Comparison of ENCODE assay signal across 15 mouse cellular contexts in genomic region chr3:61004611-61005010, GRCm38 (mm10). TPM values are rescaled to one million over a fixed set of nuclear protein-coding genes. Genes with fewer than 3 reads are reported as not detected.
DNase-seq lines count a peak whose midpoint lies in the region; ATAC-seq and TF ChIP-seq lines count a peak whose summit lies in the region.
"Had no signal": no experiment of that assay in that cellular context is flagged by ENCODE, and none has a peak within 500 bp of the region (broad histone marks: within the 10 kb centered on the region; RNA-seq: fewer than 3 reads in every experiment).

No protein-coding gene starts in this region.

- H3K27me3 ChIP-seq in heart, embryonic 14.5 days (ENCODE audit: control insufficient read depth, insufficient read depth, low read length), result 0 out of 2 replicates have a peak, but pooled peaks cover 10% of the 10 kb centered on the region
- peaks cover 5% of the 10 kb centered on the region; the same call in 1 of the 2 replicates for H3K27me3 ChIP-seq in midbrain, embryonic 15.5 days (replicated peaks)
- peaks cover 19% of the 10 kb centered on the region; the same call in 1 of the 2 replicates for H3K27me3 ChIP-seq in midbrain, embryonic 14.5 days (ENCODE audit: control insufficient read depth, insufficient read depth, low read length)
- no peaks in the 10 kb centered on the region for H3K27me3 ChIP-seq in hindbrain, postnatal 0 days (ENCODE audit: insufficient read depth, low read length)
- H3K27me3 ChIP-seq in stomach, embryonic 16.5 days (ENCODE audit: control insufficient read depth, insufficient read depth, low read length), result no peaks in the 10 kb centered on the region

- TF ChIP-seq CTCF in hindbrain, postnatal 0 days (IDR thresholded peaks at IDR 0.05; ENCODE audit: low read depth), result no peak

- H3K4me2 ChIP-seq in heart, embryonic 14.5 days (ENCODE audit: low read length), result peak overlapping the region; percentile 96
- H3K4me2 ChIP-seq in midbrain, embryonic 15.5 days, result peak overlapping the region; percentile 98; the same call in 1 of the 2 replicates
- no peak overlapping the region; the same call in 1 of the 2 replicates for H3K4me2 ChIP-seq in midbrain, embryonic 14.5 days (ENCODE audit: low read length)
- H3K4me2 ChIP-seq in hindbrain, postnatal 0 days (ENCODE audit: low read depth, low read length), result peak overlapping the region; percentile 97
- peak overlapping the region; percentile 90 for H3K4me2 ChIP-seq in stomach, embryonic 16.5 days (ENCODE audit: low read depth, low read length)

- 72% methylated on average over 1 of the region's 1 CpGs for WGBS in heart, embryonic 14.5 days
- 73% methylated on average over 1 of the region's 1 CpGs for WGBS in midbrain, embryonic 15.5 days
- WGBS in midbrain, embryonic 14.5 days, result 81% methylated on average over 1 of the region's 1 CpGs
- 81% methylated on average over 1 of the region's 1 CpGs for WGBS in hindbrain, postnatal 0 days
- WGBS in stomach, embryonic 16.5 days, result 67% methylated on average over 1 of the region's 1 CpGs

- H3K9ac ChIP-seq in heart, embryonic 14.5 days (ENCODE audit: low read length), result no peak overlapping the region
- no peak overlapping the region for H3K9ac ChIP-seq in midbrain, embryonic 15.5 days
- no peak overlapping the region for H3K9ac ChIP-seq in midbrain, embryonic 14.5 days (replicated peaks; ENCODE audit: low read length)
- H3K9ac ChIP-seq in hindbrain, postnatal 0 days (replicated peaks; ENCODE audit: low read length), result no peak overlapping the region
- H3K9ac ChIP-seq in stomach, embryonic 16.5 days (ENCODE audit: low read length), result no peak overlapping the region

- H3K4me1 ChIP-seq in heart, embryonic 14.5 days (ENCODE audit: control insufficient read depth in 2 of 2, insufficient read depth in 2 of 2, low read length in 2 of 2), result peaks cover 0 to 9% of the 10 kb centered on the region in 2 experiments; a peak in 2 of 4 replicates
- H3K4me1 ChIP-seq in midbrain, embryonic 15.5 days, result 0 out of 2 replicates have a peak, but pooled peaks cover 4% of the 10 kb centered on the region
- H3K4me1 ChIP-seq in midbrain, embryonic 14.5 days (ENCODE audit: control insufficient read depth, insufficient read depth, low read length), result 0 out of 2 replicates have a peak, but pooled peaks cover 4% of the 10 kb centered on the region
- no peaks in the 10 kb centered on the region for H3K4me1 ChIP-seq in hindbrain, postnatal 0 days (ENCODE audit: insufficient read depth, low read length)
- peaks cover 6% of the 10 kb centered on the region; the same call in 1 of the 2 replicates for H3K4me1 ChIP-seq in stomach, embryonic 16.5 days (ENCODE audit: control insufficient read depth, insufficient read depth, low read length)

- H3K9me3 ChIP-seq in heart, embryonic 14.5 days (ENCODE audit: control insufficient read depth, low read length), result no peaks in the 10 kb centered on the region
- no peaks in the 10 kb centered on the region for H3K9me3 ChIP-seq in midbrain, embryonic 15.5 days
- H3K9me3 ChIP-seq in midbrain, embryonic 14.5 days (ENCODE audit: control insufficient read depth, low read length), result no peaks in the 10 kb centered on the region
- H3K9me3 ChIP-seq in hindbrain, postnatal 0 days (ENCODE audit: low read length), result no peaks in the 10 kb centered on the region
- H3K9me3 ChIP-seq in stomach, embryonic 16.5 days (replicated peaks; ENCODE audit: control insufficient read depth, low read length), result no peaks in the 10 kb centered on the region

- DNase-seq in heart, adult 8-10 months (ENCODE audit: low spot score), result no peak
- no peak for DNase-seq in midbrain, embryonic 14.5 days
- DNase-seq in hindbrain, postnatal 0 days (ENCODE audit: low spot score), result no peak
- no peak for DNase-seq in right cerebral cortex, postnatal 10 days (ENCODE audit: low spot score in 2 of 2)
- DNase-seq: adrenal gland, adult 2 months; gastrocnemius, postnatal 14 days; kidney, adult 11 months; kidney, postnatal 4 days; lung, adult 2 months; right cerebral cortex, postnatal 25 days had no signal

- no peak overlapping the region for H3K27ac ChIP-seq in heart, embryonic 14.5 days (replicated peaks in 1 of 2; ENCODE audit: control insufficient read depth in 1 of 2, insufficient read depth in 1 of 2, low read depth in 2 of 2, low read length in 2 of 2)
- H3K27ac ChIP-seq in midbrain, embryonic 15.5 days, result no peak overlapping the region
- no peak overlapping the region for H3K27ac ChIP-seq in midbrain, embryonic 14.5 days (replicated peaks; ENCODE audit: low read depth, low read length)
- no peak overlapping the region for H3K27ac ChIP-seq in hindbrain, postnatal 0 days
- no peak overlapping the region for H3K27ac ChIP-seq in stomach, embryonic 16.5 days (ENCODE audit: low read length)

- H3K4me3 ChIP-seq in heart, embryonic 14.5 days (ENCODE audit: control insufficient read depth in 1 of 2, insufficient read depth in 1 of 2, low read depth in 1 of 2, low read length in 2 of 2), result peak overlapping the region in 1 of 2 experiments; percentile 83; a peak in 2 of 4 replicates
- H3K4me3 ChIP-seq in midbrain, embryonic 15.5 days, result no peak overlapping the region
- no peak overlapping the region for H3K4me3 ChIP-seq in midbrain, embryonic 14.5 days (replicated peaks; ENCODE audit: low read depth, low read length)
- peak overlapping the region; percentile 86; the same call in 1 of the 2 replicates for H3K4me3 ChIP-seq in hindbrain, postnatal 0 days (ENCODE audit: low read length)
- peak overlapping the region; percentile 76 for H3K4me3 ChIP-seq in stomach, embryonic 16.5 days (replicated peaks; ENCODE audit: low read length)

- H3K36me3 ChIP-seq in heart, embryonic 14.5 days (ENCODE audit: control insufficient read depth, insufficient read depth, low read length), result 0 out of 2 replicates have a peak, but pooled peaks cover 7% of the 10 kb centered on the region
- no peaks in the 10 kb centered on the region for H3K36me3 ChIP-seq in midbrain, embryonic 15.5 days (replicated peaks)
- no peaks in the 10 kb centered on the region for H3K36me3 ChIP-seq in midbrain, embryonic 14.5 days (ENCODE audit: control insufficient read depth, insufficient read depth, low read length)
- no peaks in the 10 kb centered on the region for H3K36me3 ChIP-seq in hindbrain, postnatal 0 days (ENCODE audit: insufficient read depth, low read length)
- peaks cover 3% of the 10 kb centered on the region; the same call in 1 of the 2 replicates for H3K36me3 ChIP-seq in stomach, embryonic 16.5 days (ENCODE audit: control insufficient read depth, insufficient read depth, low read length)

- no peak for ATAC-seq in heart, embryonic 14.5 days (ENCODE audit: insufficient number of reproducible peaks, insufficient read depth, low FRiP score, low read depth)
- no peak for ATAC-seq in midbrain, embryonic 15.5 days (replicated peaks)
- no peak for ATAC-seq in midbrain, embryonic 14.5 days (ENCODE audit: low FRiP score, low TSS enrichment)
- no peak for ATAC-seq in hindbrain, postnatal 0 days
- no peak for ATAC-seq in stomach, embryonic 16.5 days (ENCODE audit: insufficient read depth, low FRiP score)
- ATAC-seq: CD4-positive, CD25-positive, alpha-beta regulatory T cell, adult 4 months; Patski had no signal

RNA-seq across cellular contexts. Expression of gene P2ry1, which starts 2.0 kb away (rescaled TPM):
- polyA plus RNA-seq in heart, embryonic 14.5 days (2014; fragmentation: Nextera tagmentation; extraction: Ambion mirVana), result 5.4 and 5.9 TPM in 2 replicates
- 10 to 100 TPM; 46.7 to 52.8 (median 51.5) TPM for total RNA-seq in heart, adult 8-10 months (2022)
- 5.4 and 5.5 TPM in 2 replicates for polyA plus RNA-seq in midbrain, embryonic 15.5 days (2015; fragmentation: Nextera tagmentation; extraction: Ambion mirVana)
- 2.9 and 3.5 TPM in 2 replicates for polyA plus RNA-seq in midbrain, embryonic 14.5 days (2014; fragmentation: Nextera tagmentation; extraction: Ambion mirVana)
- 9.6 and 13.4 TPM in 2 replicates for total RNA-seq in hindbrain, postnatal 0 days (2014; rRNA removed)
- polyA plus RNA-seq in hindbrain, postnatal 0 days (2015; fragmentation: Nextera tagmentation; extraction: Ambion mirVana), result 3.9 and 5.6 TPM in 2 replicates
- 12.0 and 14.3 TPM in 2 replicates for polyA plus RNA-seq in stomach, embryonic 16.5 days (2015; fragmentation: Nextera tagmentation; extraction: Ambion mirVana)
- polyA plus RNA-seq: CD4-positive, CD25-positive, alpha-beta regulatory T cell, adult 4 months had no signal

Comparison
In these comparisons a context has a peak if more than half of its experiments do, and no peak if none do; other contexts are left out.
1. H3K4me3 ChIP-seq: peak in hindbrain, postnatal 0 days (single experiment) and stomach, embryonic 16.5 days (single experiment); none in midbrain, embryonic 15.5 days (single experiment) and midbrain, embryonic 14.5 days (single experiment).